Mouse (Mus musculus) testis, adult 2 months (tissue): Measurements from ENCODE around the gene Mob2.

ENCODE experiments used
- CTCF ChIP-seq: fragments of 200-500 bp; IDR thresholded peaks from 2 replicates; pipeline ENCODE4 v1.5.1; 2012; ENCODE audit warnings: low read depth, mild to moderate bottlenecking, inconsistent platforms, low read length, moderate library complexity; ENCODE audit not compliant: control insufficient read depth, insufficient read depth, insufficient replicate concordance
- POLR2A ChIP-seq: fragments of 200-500 bp; IDR thresholded peaks from 2 replicates; pipeline ENCODE4 v1.6.1; 2012; ENCODE audit warnings: low read depth, mild to moderate bottlenecking, inconsistent platforms, low read length, moderate library complexity; ENCODE audit not compliant: control insufficient read depth

GRCm38 (mm10) chr7:141972831-141973619, 87.8 kb downstream of the Mob2 start:
- TF ChIP-seq CTCF (peak; percentile 35), POLR2A (no peak)
